9 mouse cellular contexts compared by ENCODE assay signal in the genomic region with DNA sequence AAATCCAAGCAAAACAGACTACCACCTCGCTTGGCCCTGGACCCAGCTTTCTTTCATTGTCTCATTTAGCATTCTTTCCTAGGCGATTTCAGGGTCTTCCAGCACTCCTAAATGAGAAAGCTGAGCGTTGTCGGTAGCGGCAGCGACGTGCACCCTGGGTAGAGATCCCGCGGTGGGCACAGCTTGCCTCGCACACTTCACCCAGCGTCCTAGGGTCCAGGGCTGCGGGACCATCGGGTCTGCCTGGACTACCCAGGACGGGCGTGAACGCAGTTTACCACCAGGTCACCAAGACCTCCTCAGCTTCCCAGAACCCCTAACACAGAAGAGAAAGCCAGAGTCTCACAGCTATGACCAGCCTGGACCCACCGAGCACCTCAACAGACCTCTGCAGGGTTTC. TPM values are rescaled to one million over a fixed set of nuclear protein-coding genes. Genes with fewer than 3 reads are reported as not detected.
DNase-seq lines count a peak whose midpoint lies in the region; ATAC-seq and TF ChIP-seq lines count a peak whose summit lies in the region.
"Had no signal": no experiment of that assay in that cellular context is flagged by ENCODE, and none has a peak within 500 bp of the region (broad histone marks: within the 10 kb centered on the region; RNA-seq: fewer than 3 reads in every experiment).

No protein-coding gene starts in this region.

- 2% methylated on average over 17 of the region's 17 CpGs for WGBS in liver, embryonic 11.5 days
- WGBS in intestine, embryonic 14.5 days: 2% methylated on average over 17 of the region's 17 CpGs
- WGBS in neural tube, embryonic 13.5 days: 1% methylated on average over 17 of the region's 17 CpGs
- WGBS in kidney, adult 2 months: 5% methylated on average over 17 of the region's 17 CpGs

- H3K36me3 ChIP-seq in liver, embryonic 11.5 days (ENCODE audit: control insufficient read depth, insufficient read depth, low read length): no peaks in the 10 kb centered on the region
- no peaks in the 10 kb centered on the region for H3K36me3 ChIP-seq in intestine, embryonic 14.5 days (ENCODE audit: control insufficient read depth, insufficient read depth, low read length)
- H3K36me3 ChIP-seq in neural tube, embryonic 13.5 days: no peaks in the 10 kb centered on the region
- H3K36me3 ChIP-seq in kidney, adult 2 months (ENCODE audit: control insufficient read depth, insufficient read depth, low read length): no peaks in the 10 kb centered on the region

- no peak overlapping the region for H3K27ac ChIP-seq in liver, embryonic 11.5 days (ENCODE audit: low read depth, low read length)
- no peak overlapping the region for H3K27ac ChIP-seq in embryonic fibroblast, embryonic 13.5 days (ENCODE audit: insufficient read depth, low read length)
- no peak overlapping the region for H3K27ac ChIP-seq in intestine, embryonic 14.5 days (ENCODE audit: low read depth)
- peak overlapping the region; percentile 15; the same call in 1 of the 2 replicates for H3K27ac ChIP-seq in neural tube, embryonic 13.5 days (replicated peaks)
- H3K27ac ChIP-seq in kidney, adult 2 months (ENCODE audit: insufficient read depth, low read depth, low read length): no peak overlapping the region

- no peak; the same call in 1 of the 2 replicates for ATAC-seq in liver, embryonic 11.5 days (replicated peaks; ENCODE audit: low FRiP score)
- no peak for ATAC-seq in intestine, embryonic 14.5 days (replicated peaks; ENCODE audit: low FRiP score, low TSS enrichment, low read depth)
- peak; percentile 34; the same call in 1 of the 2 replicates for ATAC-seq in neural tube, embryonic 13.5 days (ENCODE audit: low read depth)
- no peak for ATAC-seq in activated CD4-positive, CD25-positive, alpha-beta regulatory T cell, adult 4 months

- no peaks in the 10 kb centered on the region for H3K9me3 ChIP-seq in liver, embryonic 11.5 days (ENCODE audit: control insufficient read depth, low read length)
- no peaks in the 10 kb centered on the region for H3K9me3 ChIP-seq in intestine, embryonic 14.5 days (ENCODE audit: control insufficient read depth, low read length)
- H3K9me3 ChIP-seq in neural tube, embryonic 13.5 days: no peaks in the 10 kb centered on the region

- no peak overlapping the region for H3K9ac ChIP-seq in liver, embryonic 11.5 days (ENCODE audit: low read depth, low read length)
- H3K9ac ChIP-seq in intestine, embryonic 14.5 days (ENCODE audit: low read length): no peak overlapping the region
- H3K9ac ChIP-seq in neural tube, embryonic 13.5 days: peak overlapping the region; percentile 35

- H3K4me1 ChIP-seq in liver, embryonic 11.5 days (replicated peaks; ENCODE audit: control insufficient read depth, insufficient read depth, low read length): peaks cover 11% of the 10 kb centered on the region
- H3K4me1 ChIP-seq in embryonic fibroblast, embryonic 13.5 days (ENCODE audit: control insufficient read depth, insufficient read depth, low read length): peaks cover 3% of the 10 kb centered on the region; the same call in 1 of the 2 replicates
- peaks cover 13% of the 10 kb centered on the region; the same call in 1 of the 2 replicates for H3K4me1 ChIP-seq in intestine, embryonic 14.5 days (replicated peaks; ENCODE audit: control insufficient read depth, insufficient read depth, low read length)
- H3K4me1 ChIP-seq in neural tube, embryonic 13.5 days (replicated peaks): peaks cover 36% of the 10 kb centered on the region
- H3K4me1 ChIP-seq in kidney, adult 2 months (ENCODE audit: control insufficient read depth, insufficient read depth, low read length): no peaks in the 10 kb centered on the region; the same call in none of the 2 replicates

- peaks cover 76% of the 10 kb centered on the region for H3K27me3 ChIP-seq in liver, embryonic 11.5 days (replicated peaks; ENCODE audit: control insufficient read depth, insufficient read depth, low read length)
- peaks cover 83% of the 10 kb centered on the region for H3K27me3 ChIP-seq in intestine, embryonic 14.5 days (replicated peaks; ENCODE audit: control insufficient read depth, insufficient read depth, low read length)
- peaks cover 75% of the 10 kb centered on the region for H3K27me3 ChIP-seq in neural tube, embryonic 13.5 days
- peaks cover 18% of the 10 kb centered on the region for H3K27me3 ChIP-seq in kidney, adult 2 months (replicated peaks; ENCODE audit: control insufficient read depth, insufficient read depth, low read length)

- peak overlapping the region; percentile 56 for H3K4me2 ChIP-seq in liver, embryonic 11.5 days
- 0 out of 2 replicates have a peak overlapping the region, but pooled peaks have one; percentile 9 for H3K4me2 ChIP-seq in intestine, embryonic 14.5 days (ENCODE audit: low read length)
- H3K4me2 ChIP-seq in neural tube, embryonic 13.5 days: peak overlapping the region; percentile 44

- TF ChIP-seq CTCF in embryonic fibroblast, embryonic 13.5 days (IDR thresholded peaks at IDR 0.05; ENCODE audit: borderline replicate concordance, insufficient read depth, low read length): no peak
- no peak for TF ChIP-seq CTCF in kidney, adult 2 months (conservative IDR thresholded peaks at IDR 0.05; ENCODE audit: insufficient read depth, insufficient read length, low read depth, low read length)

- no peak for DNase-seq in liver, embryonic 11.5 days (ENCODE audit: low spot score)
- no peak for DNase-seq in liver
- no peak for DNase-seq in intestine, embryonic 14.5 days (ENCODE audit: low spot score)
- DNase-seq in spleen, postnatal 36 days (ENCODE audit: low spot score in 2 of 2): no peak
- no peak for DNase-seq in kidney, adult 2 months

- H3K4me3 ChIP-seq in liver, embryonic 11.5 days (ENCODE audit: low read depth, low read length): peak overlapping the region; percentile 28
- 0 out of 2 replicates have a peak overlapping the region, but pooled peaks have one; percentile 2 for H3K4me3 ChIP-seq in embryonic fibroblast, embryonic 13.5 days (ENCODE audit: insufficient read depth, low read length)
- peak overlapping the region; percentile 14; the same call in 1 of the 2 replicates for H3K4me3 ChIP-seq in intestine, embryonic 14.5 days (ENCODE audit: low read depth, low read length)
- H3K4me3 ChIP-seq in neural tube, embryonic 13.5 days: peak overlapping the region; percentile 14; the same call in 1 of the 2 replicates
- no peak overlapping the region for H3K4me3 ChIP-seq in kidney, adult 2 months (ENCODE audit: insufficient read depth, low read depth, low read length)

- TF ChIP-seq POLR2A in embryonic fibroblast, embryonic 13.5 days (IDR thresholded peaks at IDR 0.05; ENCODE audit: low read depth, low read length): no peak
- no peak for TF ChIP-seq POLR2A in kidney, adult 2 months (IDR thresholded peaks at IDR 0.05; ENCODE audit: low read depth, low read length)

RNA-seq across cellular contexts. Expression of a gene that starts 7.1 kb away (rescaled TPM):
- 0.05 TPM in 1 of 2 replicates, not detected in the other for polyA plus RNA-seq in liver, embryonic 11.5 days (2014; fragmentation: Nextera tagmentation; extraction: Ambion mirVana)
- 0.46 and 0.50 TPM in 2 replicates for polyA plus RNA-seq in embryonic fibroblast, embryonic 13.5 days (2011; ENCODE audit: insufficient read length, low read depth, missing spikeins)
- polyA plus RNA-seq in intestine, embryonic 14.5 days (2014; fragmentation: Nextera tagmentation; extraction: Ambion mirVana): not detected in 2 replicates
- 1.5 TPM in 2 replicates for polyA plus RNA-seq in neural tube, embryonic 13.5 days (2015; fragmentation: Nextera tagmentation; extraction: Ambion mirVana)
- not detected for polyA plus RNA-seq in activated CD4-positive, CD25-positive, alpha-beta regulatory T cell, adult 4 months (2017; shearing (Covaris generic))
- polyA plus RNA-seq in kidney, adult 2 months (2012; rRNA removed): not detected in 2 replicates
- polyA plus RNA-seq: gonadal fat pad, adult 2 months had no signal

RNA-seq across cellular contexts. Expression of a gene that starts 33.5 kb away (rescaled TPM):
- 27.6 and 31.6 TPM in 2 replicates for polyA plus RNA-seq in liver, embryonic 11.5 days (2014; fragmentation: Nextera tagmentation; extraction: Ambion mirVana)
- polyA plus RNA-seq in embryonic fibroblast, embryonic 13.5 days (2011; ENCODE audit: insufficient read length, low read depth, missing spikeins): 23.6 and 27.3 TPM in 2 replicates
- polyA plus RNA-seq in intestine, embryonic 14.5 days (2014; fragmentation: Nextera tagmentation; extraction: Ambion mirVana): 12.2 and 12.6 TPM in 2 replicates
- polyA plus RNA-seq in neural tube, embryonic 13.5 days (2015; fragmentation: Nextera tagmentation; extraction: Ambion mirVana): 9.0 and 10.2 TPM in 2 replicates
- polyA plus RNA-seq in activated CD4-positive, CD25-positive, alpha-beta regulatory T cell, adult 4 months (2017; shearing (Covaris generic)): 1 to 10 TPM; 5.9 to 7.6 TPM
- polyA plus RNA-seq in kidney, adult 2 months (2012; rRNA removed): 14.7 and 18.1 TPM in 2 replicates

RNA-seq across cellular contexts. Expression of a gene that starts 33.6 kb away (rescaled TPM):
- 22.1 and 22.6 TPM in 2 replicates for polyA plus RNA-seq in liver, embryonic 11.5 days (2014; fragmentation: Nextera tagmentation; extraction: Ambion mirVana)
- polyA plus RNA-seq in embryonic fibroblast, embryonic 13.5 days (2011; ENCODE audit: insufficient read length, low read depth, missing spikeins): 13.0 and 16.3 TPM in 2 replicates
- polyA plus RNA-seq in intestine, embryonic 14.5 days (2014; fragmentation: Nextera tagmentation; extraction: Ambion mirVana): 22.3 and 24.5 TPM in 2 replicates
- 29.2 and 30.4 TPM in 2 replicates for polyA plus RNA-seq in neural tube, embryonic 13.5 days (2015; fragmentation: Nextera tagmentation; extraction: Ambion mirVana)
- 10 to 100 TPM; 14.5 to 29.3 TPM for polyA plus RNA-seq in activated CD4-positive, CD25-positive, alpha-beta regulatory T cell, adult 4 months (2017; shearing (Covaris generic))
- polyA plus RNA-seq in kidney, adult 2 months (2012; rRNA removed): 3.8 and 5.5 TPM in 2 replicates
